18 mouse cellular contexts compared by ENCODE assay signal in genomic region chr8:88655334-88655733, GRCm38 (mm10). TPM values are rescaled to one million over a fixed set of nuclear protein-coding genes. Genes with fewer than 3 reads are reported as not detected.
DNase-seq lines count a peak whose midpoint lies in the region; ATAC-seq lines count a peak whose summit lies in the region.
"Had no signal": no experiment of that assay in that cellular context is flagged by ENCODE, and none has a peak within 500 bp of the region (broad histone marks: within the 10 kb centered on the region; RNA-seq: fewer than 3 reads in every experiment).

No protein-coding gene starts in this region.

- H3K9ac ChIP-seq in heart, embryonic 12.5 days: no peak overlapping the region
- H3K9ac ChIP-seq: embryonic facial prominence, embryonic 12.5 days; hindbrain, embryonic 14.5 days; limb, embryonic 15.5 days; stomach, embryonic 15.5 days had no signal

- no peaks in the 10 kb centered on the region for H3K36me3 ChIP-seq in heart, embryonic 12.5 days
- H3K36me3 ChIP-seq: embryonic facial prominence, embryonic 12.5 days; limb, embryonic 15.5 days; stomach, embryonic 15.5 days had no signal

- H3K9me3 ChIP-seq in heart, embryonic 12.5 days (replicated peaks): no peaks in the 10 kb centered on the region
- H3K9me3 ChIP-seq: embryonic facial prominence, embryonic 12.5 days; limb, embryonic 15.5 days; stomach, embryonic 15.5 days had no signal

- H3K27ac ChIP-seq in heart, embryonic 12.5 days (ENCODE audit: poor library complexity, severe bottlenecking): no peak overlapping the region
- H3K27ac ChIP-seq: embryonic facial prominence, embryonic 12.5 days; hindbrain, embryonic 14.5 days; limb, embryonic 15.5 days; stomach, embryonic 15.5 days had no signal

- peaks cover 15% of the 10 kb centered on the region for H3K27me3 ChIP-seq in heart, embryonic 12.5 days (replicated peaks)
- H3K27me3 ChIP-seq: embryonic facial prominence, embryonic 12.5 days; limb, embryonic 15.5 days; stomach, embryonic 15.5 days had no signal

- intact Hi-C loops in heart, postnatal 10 days (cut with DNase I): no loop called here

- no peak overlapping the region for H3K4me3 ChIP-seq in heart, embryonic 12.5 days
- H3K4me3 ChIP-seq: embryonic facial prominence, embryonic 12.5 days; limb, embryonic 15.5 days; stomach, embryonic 15.5 days had no signal

- DNase-seq in frontal cortex, postnatal 10 days (ENCODE audit: low spot score in 2 of 2): no peak
- peak; percentile 76 for DNase-seq in right cerebral cortex, adult 18-20 months
- DNase-seq in right cerebral cortex, postnatal 10 days (ENCODE audit: low spot score in 2 of 2): no peak
- peak; percentile 63 for DNase-seq in layer of hippocampus, adult 9-11 months
- DNase-seq in urinary bladder, postnatal 25 days (ENCODE audit: low spot score): no peak
- DNase-seq in heart, postnatal 10 days: no peak
- DNase-seq: adrenal gland, postnatal 14 days; cerebellum, postnatal 14 days; kidney, adult 18-20 months; kidney, postnatal 4 days; lung, adult 2 months; thymus, postnatal 14 days had no signal

- ATAC-seq in frontal cortex, adult (ENCODE audit: low TSS enrichment): peak; percentile 85
- ATAC-seq in heart, embryonic 12.5 days (ENCODE audit: insufficient number of reproducible peaks, low FRiP score): no peak

- no peak overlapping the region for H3K4me2 ChIP-seq in heart, embryonic 12.5 days
- H3K4me2 ChIP-seq: embryonic facial prominence, embryonic 12.5 days; hindbrain, embryonic 14.5 days; limb, embryonic 15.5 days; stomach, embryonic 15.5 days had no signal

- H3K4me1 ChIP-seq in heart, embryonic 12.5 days (replicated peaks): no peaks in the 10 kb centered on the region
- H3K4me1 ChIP-seq: stomach, embryonic 15.5 days had no signal

RNA-seq across cellular contexts. Expression of gene Nod2, which starts 8.2 kb away (rescaled TPM):
- 1 to 10 TPM; 1.0 to 1.4 TPM for total RNA-seq in heart, postnatal 10 days (2021)
- polyA plus RNA-seq in heart, embryonic 12.5 days (2016; fragmentation: Nextera tagmentation; extraction: Ambion mirVana): 0.10 and 0.17 TPM in 2 replicates

RNA-seq across cellular contexts. Expression of gene Snx20, which starts 19.4 kb away (rescaled TPM):
- 1 to 10 TPM; 1.5 to 2.0 TPM for total RNA-seq in heart, postnatal 10 days (2021)
- polyA plus RNA-seq in heart, embryonic 12.5 days (2016; fragmentation: Nextera tagmentation; extraction: Ambion mirVana): 1.1 and 1.2 TPM in 2 replicates

RNA-seq across cellular contexts. Expression of gene Cyld, which starts 41.5 kb away (rescaled TPM):
- 10 to 100 TPM; 19.8 to 22.0 TPM for total RNA-seq in heart, postnatal 10 days (2021)
- polyA plus RNA-seq in heart, embryonic 12.5 days (2016; fragmentation: Nextera tagmentation; extraction: Ambion mirVana): 12.0 and 12.9 TPM in 2 replicates

Comparison
In these comparisons a context has a peak if more than half of its experiments do, and no peak if none do; other contexts are left out.
1. DNase-seq: peak in right cerebral cortex, adult 18-20 months (single experiment) and layer of hippocampus, adult 9-11 months (single experiment); none in frontal cortex, postnatal 10 days (0 of 2), right cerebral cortex, postnatal 10 days (0 of 2), urinary bladder, postnatal 25 days (single experiment) and heart, postnatal 10 days (0 of 2).